Mouse (Mus musculus): ENCODE measurements at regions not wholly inside any gene's neighbourhood (a gene's known extent, or its start where the extent isn't known, plus 50 kb on each side); places are given as distances from the start of the nearest gene placed in this dataset.

- Histone ChIP-seq H3K4me3 (ENCODE audit: low read depth, low read length) (no peak overlapping the region), H3K27ac (ENCODE audit: low read length) (no peak overlapping the region), H3K27me3 (ENCODE audit: control insufficient read depth, insufficient read depth, low read length) (no peaks in the 10 kb centered on the region), H3K9ac (replicated peaks; ENCODE audit: low read depth, low read length) (no peak overlapping the region), H3K4me1 (ENCODE audit: control insufficient read depth, insufficient read depth, low read length) (no peaks in the 10 kb centered on the region), H3K36me3 (ENCODE audit: control insufficient read depth, insufficient read depth, low read length) (no peaks in the 10 kb centered on the region), H3K9me3 (ENCODE audit: control insufficient read depth, low read depth, low read length) (no peaks in the 10 kb centered on the region), H3K4me2 (replicated peaks; ENCODE audit: low read depth, low read length) (no peak overlapping the region)
- 79% methylated on average over 1 of the region's 1 CpGs for WGBS
- ATAC-seq (ENCODE audit: insufficient number of reproducible peaks, insufficient read depth, low FRiP score, low read depth), result no peak
Observed at GRCm38 (mm10) chr5:90021447-90021846, 138.3 kb upstream of the Adamts3 start.

- Histone ChIP-seq H3K4me2 (replicated peaks; ENCODE audit: low read depth, low read length) (no peak overlapping the region), H3K9ac (replicated peaks; ENCODE audit: low read depth, low read length) (no peak overlapping the region), H3K4me3 (ENCODE audit: low read depth, low read length) (no peak overlapping the region), H3K27me3 (ENCODE audit: control insufficient read depth, insufficient read depth, low read length) (no peaks in the 10 kb centered on the region), H3K27ac (ENCODE audit: low read length) (no peak overlapping the region), H3K4me1 (ENCODE audit: control insufficient read depth, insufficient read depth, low read length) (peaks cover 3% of the 10 kb centered on the region; the same call in 1 of the 2 replicates), H3K9me3 (ENCODE audit: control insufficient read depth, low read depth, low read length) (no peaks in the 10 kb centered on the region), H3K36me3 (ENCODE audit: control insufficient read depth, insufficient read depth, low read length) (no peaks in the 10 kb centered on the region)
- 37% methylated on average over 6 of the region's 6 CpGs for WGBS
- ATAC-seq (ENCODE audit: insufficient number of reproducible peaks, insufficient read depth, low FRiP score, low read depth), result peak; percentile 14; the same call in 1 of the 2 replicates
Observed at GRCm38 (mm10) chr5:90000758-90001157, 117.6 kb upstream of the Adamts3 start.

- H3K9ac ChIP-seq (replicated peaks; ENCODE audit: low read depth, low read length), result no peak overlapping the region
- H3K4me1 ChIP-seq (ENCODE audit: control insufficient read depth, insufficient read depth, low read length), result no peaks in the 10 kb centered on the region
- H3K27me3 ChIP-seq (ENCODE audit: control insufficient read depth, insufficient read depth, low read length), result no peaks in the 10 kb centered on the region
- ATAC-seq (ENCODE audit: insufficient number of reproducible peaks, insufficient read depth, low FRiP score, low read depth), result no peak
- H3K27ac ChIP-seq (ENCODE audit: low read length), result no peak overlapping the region
- no peaks in the 10 kb centered on the region for H3K36me3 ChIP-seq (ENCODE audit: control insufficient read depth, insufficient read depth, low read length)
- H3K9me3 ChIP-seq (ENCODE audit: control insufficient read depth, low read depth, low read length), result no peaks in the 10 kb centered on the region
- H3K4me3 ChIP-seq (ENCODE audit: low read depth, low read length), result no peak overlapping the region
- WGBS, result 83% methylated on average over 2 of the region's 2 CpGs
- no peak overlapping the region for H3K4me2 ChIP-seq (replicated peaks; ENCODE audit: low read depth, low read length)
Observed at GRCm38 (mm10) chr5:89991568-89991967, 108.4 kb upstream of the Adamts3 start.

- H3K4me3 ChIP-seq (ENCODE audit: low read depth, low read length), result no peak overlapping the region
- 51% methylated on average over 6 of the region's 6 CpGs for WGBS
- ATAC-seq (ENCODE audit: insufficient number of reproducible peaks, insufficient read depth, low FRiP score, low read depth), result no peak
- no peaks in the 10 kb centered on the region for H3K36me3 ChIP-seq (ENCODE audit: control insufficient read depth, insufficient read depth, low read length)
- no peak overlapping the region for H3K4me2 ChIP-seq (replicated peaks; ENCODE audit: low read depth, low read length)
- H3K9ac ChIP-seq (replicated peaks; ENCODE audit: low read depth, low read length), result no peak overlapping the region
- H3K4me1 ChIP-seq (ENCODE audit: control insufficient read depth, insufficient read depth, low read length), result no peaks in the 10 kb centered on the region
- H3K27ac ChIP-seq (ENCODE audit: low read length), result no peak overlapping the region
- H3K9me3 ChIP-seq (ENCODE audit: control insufficient read depth, low read depth, low read length), result no peaks in the 10 kb centered on the region
- H3K27me3 ChIP-seq (ENCODE audit: control insufficient read depth, insufficient read depth, low read length), result no peaks in the 10 kb centered on the region
Observed at GRCm38 (mm10) chr5:89981627-89982026, 98.5 kb upstream of the Adamts3 start.

GRCm38 (mm10) chr5:89980204-89980603, 97.1 kb upstream of the Adamts3 start:
- no peaks in the 10 kb centered on the region for H3K27me3 ChIP-seq (ENCODE audit: control insufficient read depth, insufficient read depth, low read length)
- no peaks in the 10 kb centered on the region for H3K36me3 ChIP-seq (ENCODE audit: control insufficient read depth, insufficient read depth, low read length)
- H3K27ac ChIP-seq (ENCODE audit: low read length), result no peak overlapping the region
- no peaks in the 10 kb centered on the region for H3K4me1 ChIP-seq (ENCODE audit: control insufficient read depth, insufficient read depth, low read length)
- no peak overlapping the region for H3K9ac ChIP-seq (replicated peaks; ENCODE audit: low read depth, low read length)
- 81% methylated on average over 3 of the region's 3 CpGs for WGBS
- H3K4me2 ChIP-seq (replicated peaks; ENCODE audit: low read depth, low read length), result no peak overlapping the region
- ATAC-seq (ENCODE audit: insufficient number of reproducible peaks, insufficient read depth, low FRiP score, low read depth), result no peak
- no peak overlapping the region for H3K4me3 ChIP-seq (ENCODE audit: low read depth, low read length)
- H3K9me3 ChIP-seq (ENCODE audit: control insufficient read depth, low read depth, low read length), result no peaks in the 10 kb centered on the region

GRCm38 (mm10) chr5:89952611-89953010, 69.5 kb upstream of the Adamts3 start:
- Histone ChIP-seq H3K4me3 (ENCODE audit: low read depth, low read length) (no peak overlapping the region), H3K27me3 (ENCODE audit: control insufficient read depth, insufficient read depth, low read length) (no peaks in the 10 kb centered on the region), H3K4me2 (replicated peaks; ENCODE audit: low read depth, low read length) (no peak overlapping the region), H3K27ac (ENCODE audit: low read length) (no peak overlapping the region), H3K4me1 (ENCODE audit: control insufficient read depth, insufficient read depth, low read length) (no peaks in the 10 kb centered on the region), H3K9me3 (ENCODE audit: control insufficient read depth, low read depth, low read length) (no peaks in the 10 kb centered on the region), H3K9ac (replicated peaks; ENCODE audit: low read depth, low read length) (no peak overlapping the region), H3K36me3 (ENCODE audit: control insufficient read depth, insufficient read depth, low read length) (no peaks in the 10 kb centered on the region)
- ATAC-seq (ENCODE audit: insufficient number of reproducible peaks, insufficient read depth, low FRiP score, low read depth), result no peak
- 84% methylated on average over 11 of the region's 11 CpGs for WGBS

- Histone ChIP-seq H3K4me1 (ENCODE audit: control insufficient read depth, insufficient read depth, low read length) (no peaks in the 10 kb centered on the region), H3K36me3 (ENCODE audit: control insufficient read depth, insufficient read depth, low read length) (no peaks in the 10 kb centered on the region), H3K27me3 (ENCODE audit: control insufficient read depth, insufficient read depth, low read length) (no peaks in the 10 kb centered on the region), H3K4me3 (ENCODE audit: low read depth, low read length) (no peak overlapping the region), H3K27ac (ENCODE audit: low read length) (no peak overlapping the region), H3K9me3 (ENCODE audit: control insufficient read depth, low read depth, low read length) (no peaks in the 10 kb centered on the region), H3K4me2 (replicated peaks; ENCODE audit: low read depth, low read length) (no peak overlapping the region), H3K9ac (replicated peaks; ENCODE audit: low read depth, low read length) (no peak overlapping the region)
- no peak for ATAC-seq (ENCODE audit: insufficient number of reproducible peaks, insufficient read depth, low FRiP score, low read depth)
- 83% methylated on average over 3 of the region's 3 CpGs for WGBS
Observed at GRCm38 (mm10) chr5:89945660-89945925, 62.5 kb upstream of the Adamts3 start.

- 80% methylated on average over 5 of the region's 5 CpGs for WGBS
- H3K27ac ChIP-seq (ENCODE audit: low read length), result no peak overlapping the region
Observed at GRCm38 (mm10) chr5:89944855-89945659, 61.9 kb upstream of the Adamts3 start.

More at GRCm38 (mm10) chr5:89944855-89945659, 61.9 kb upstream of the Adamts3 start:
- Histone ChIP-seq H3K9me3 (ENCODE audit: control insufficient read depth, low read depth, low read length) (no peaks in the 10 kb centered on the region), H3K9ac (replicated peaks; ENCODE audit: low read depth, low read length) (no peak overlapping the region), H3K4me3 (ENCODE audit: low read depth, low read length) (no peak overlapping the region), H3K36me3 (ENCODE audit: control insufficient read depth, insufficient read depth, low read length) (no peaks in the 10 kb centered on the region), H3K27me3 (ENCODE audit: control insufficient read depth, insufficient read depth, low read length) (no peaks in the 10 kb centered on the region), H3K4me1 (ENCODE audit: control insufficient read depth, insufficient read depth, low read length) (no peaks in the 10 kb centered on the region), H3K4me2 (replicated peaks; ENCODE audit: low read depth, low read length) (no peak overlapping the region)
- ATAC-seq (ENCODE audit: insufficient number of reproducible peaks, insufficient read depth, low FRiP score, low read depth), result no peak

Measured in stomach, embryonic 14.5 days (tissue).